8 mouse cellular contexts compared by ENCODE assay signal in the genomic region with DNA sequence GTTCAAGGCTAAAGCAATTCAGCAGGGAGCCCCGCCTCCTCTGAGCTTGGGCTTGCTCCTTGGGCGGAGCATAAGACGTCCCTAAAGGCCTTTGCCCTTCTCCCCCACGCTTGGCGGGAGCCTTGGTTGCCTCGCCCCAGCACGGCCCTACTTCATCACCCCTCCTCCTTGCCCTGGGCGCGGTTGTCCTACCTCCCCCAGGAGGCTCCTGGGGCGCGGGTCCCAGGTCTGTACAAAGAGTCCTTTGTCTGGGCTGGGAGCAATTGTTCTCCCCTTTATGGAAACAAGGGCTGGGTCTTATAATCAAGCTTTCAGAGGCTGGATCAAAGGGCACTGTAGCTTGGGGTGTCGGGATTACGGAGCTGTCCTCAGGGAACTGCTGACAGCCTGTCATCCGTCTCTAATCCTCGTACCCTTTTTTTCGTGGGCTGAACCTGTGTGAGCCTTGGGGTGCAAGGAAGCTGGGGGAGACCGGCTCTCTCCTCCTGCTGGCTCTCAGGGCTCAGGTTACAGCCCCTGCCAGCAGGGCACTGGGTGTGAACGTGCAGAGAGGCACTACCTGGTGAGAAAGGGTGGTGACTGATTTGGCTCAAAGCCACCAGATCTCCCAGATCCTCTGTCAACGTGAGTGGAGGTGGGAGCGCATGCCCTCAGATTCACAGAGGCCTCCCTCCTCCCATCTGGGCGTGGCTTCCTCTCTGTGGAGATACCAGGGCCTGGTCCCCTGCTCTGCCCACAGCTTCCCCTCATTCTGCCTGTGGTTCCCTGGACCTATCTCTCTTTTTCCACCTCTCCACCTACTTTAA. TPM values are rescaled to one million over a fixed set of nuclear protein-coding genes. Genes with fewer than 3 reads are reported as not detected.
DNase-seq lines count a peak whose midpoint lies in the region.

No protein-coding gene starts in this region.

- peaks cover 25% of the 10 kb centered on the region for H3K4me1 ChIP-seq in forebrain, embryonic 10.5 days

- peak; percentile 46 for DNase-seq in ovary, postnatal 36 days (ENCODE audit: low spot score)
- no peak for DNase-seq in ovary, postnatal 10 days (ENCODE audit: low spot score)
- DNase-seq in forebrain, embryonic 10.5 days (ENCODE audit: extremely low spot score, low spot score), result peak; percentile 50
- peak; percentile 41 to 69 for DNase-seq in kidney, adult 8-10 months
- peak; percentile 28 for DNase-seq in lung, postnatal 10 days
- DNase-seq in testis, postnatal 14 days (ENCODE audit: low spot score), result peak; percentile 46
- no peak for DNase-seq in left cerebral cortex, postnatal 10 days (ENCODE audit: extremely low spot score in 1 of 2, low spot score in 2 of 2)
- DNase-seq in gastrocnemius, adult 8-10 months (ENCODE audit: low spot score in 2 of 2), result no peak

- peak overlapping the region; percentile 84 for H3K27ac ChIP-seq in forebrain, embryonic 10.5 days

- intact Hi-C loops in left cerebral cortex, postnatal 10 days (cut with DNase I), result no loop called here

- H3K36me3 ChIP-seq in forebrain, embryonic 10.5 days (replicated peaks), result no peaks in the 10 kb centered on the region

- H3K27me3 ChIP-seq in forebrain, embryonic 10.5 days (ENCODE audit: poor library complexity, severe bottlenecking), result no peaks in the 10 kb centered on the region

- H3K4me3 ChIP-seq in forebrain, embryonic 10.5 days, result peak overlapping the region; percentile 43

- H3K9me3 ChIP-seq in forebrain, embryonic 10.5 days, result no peaks in the 10 kb centered on the region

- WGBS in forebrain, embryonic 10.5 days, result 1% methylated on average over 21 of the region's 21 CpGs

RNA-seq across cellular contexts. Expression of a gene that starts 31.7 kb away (rescaled TPM):
- not detected in 2 replicates for polyA plus RNA-seq in forebrain, embryonic 10.5 days (2016; fragmentation: Nextera tagmentation; extraction: Ambion mirVana)
- 10 to 100 TPM; 99.0 to 99.3 TPM for total RNA-seq in left cerebral cortex, postnatal 10 days (2021)
- total RNA-seq in gastrocnemius, adult 8-10 months (2022), result under 1 TPM; 0.15 to 0.36 (median 0.27) TPM

RNA-seq across cellular contexts. Expression of a gene that starts 52.6 kb away (rescaled TPM):
- 37.6 and 39.2 TPM in 2 replicates for polyA plus RNA-seq in forebrain, embryonic 10.5 days (2016; fragmentation: Nextera tagmentation; extraction: Ambion mirVana)
- total RNA-seq in left cerebral cortex, postnatal 10 days (2021), result 100 to 1,000 TPM; 418 to 439 TPM
- total RNA-seq in gastrocnemius, adult 8-10 months (2022), result 10 to 100 TPM; 16.6 to 19.3 (median 18.0) TPM

RNA-seq across cellular contexts. Expression of a gene that starts 59.2 kb away (rescaled TPM):
- polyA plus RNA-seq in forebrain, embryonic 10.5 days (2016; fragmentation: Nextera tagmentation; extraction: Ambion mirVana), result 3.3 and 4.0 TPM in 2 replicates
- total RNA-seq in left cerebral cortex, postnatal 10 days (2021), result not detected
- total RNA-seq in gastrocnemius, adult 8-10 months (2022), result 1 to 10 TPM in 1 of 4 experiments, under 1 TPM in 3; 0.20 to 1.2 (median 0.58) TPM

Comparison
In these comparisons a context has a peak if more than half of its experiments do, and no peak if none do; other contexts are left out.
1. DNase-seq: peak in ovary, postnatal 36 days (single experiment), forebrain, embryonic 10.5 days (single experiment), kidney, adult 8-10 months (2 of 2), lung, postnatal 10 days (single experiment) and testis, postnatal 14 days (single experiment); none in ovary, postnatal 10 days (single experiment), left cerebral cortex, postnatal 10 days (0 of 2) and gastrocnemius, adult 8-10 months (0 of 2).
2. RNA of a gene that starts 31.7 kb away (total RNA-seq): 99.0 to 99.3 TPM in left cerebral cortex, postnatal 10 days; 0.15 to 0.36 TPM in gastrocnemius, adult 8-10 months; every median in the first group is over 10 times any median in the second.
3. RNA of a gene that starts 52.6 kb away (total RNA-seq): 418 to 439 TPM in left cerebral cortex, postnatal 10 days; 16.6 to 19.3 TPM in gastrocnemius, adult 8-10 months; every median in the first group is over 10 times any median in the second.